Mouse (Mus musculus) small intestine, adult 2 months (tissue): ENCODE measurements around the gene Coro1b.

Experiments used
- CTCF ChIP-seq: fragments of 200-500 bp; IDR thresholded peaks from 2 replicates; pipeline ENCODE4 v1.5.1; 2012; ENCODE audit warnings: low read depth, mild to moderate bottlenecking, control low read depth, inconsistent platforms, low read length, moderate library complexity, mixed read lengths; ENCODE audit not compliant: insufficient replicate concordance, insufficient read length; ENCODE audit errors: extremely low read depth
- POLR2A ChIP-seq: fragments of 200-500 bp; IDR thresholded peaks from 2 replicates; pipeline ENCODE4 v1.6.1; 2012; ENCODE audit warnings: low read depth, mild to moderate bottlenecking, control low read depth, inconsistent platforms, low read length, moderate library complexity

DNA sequence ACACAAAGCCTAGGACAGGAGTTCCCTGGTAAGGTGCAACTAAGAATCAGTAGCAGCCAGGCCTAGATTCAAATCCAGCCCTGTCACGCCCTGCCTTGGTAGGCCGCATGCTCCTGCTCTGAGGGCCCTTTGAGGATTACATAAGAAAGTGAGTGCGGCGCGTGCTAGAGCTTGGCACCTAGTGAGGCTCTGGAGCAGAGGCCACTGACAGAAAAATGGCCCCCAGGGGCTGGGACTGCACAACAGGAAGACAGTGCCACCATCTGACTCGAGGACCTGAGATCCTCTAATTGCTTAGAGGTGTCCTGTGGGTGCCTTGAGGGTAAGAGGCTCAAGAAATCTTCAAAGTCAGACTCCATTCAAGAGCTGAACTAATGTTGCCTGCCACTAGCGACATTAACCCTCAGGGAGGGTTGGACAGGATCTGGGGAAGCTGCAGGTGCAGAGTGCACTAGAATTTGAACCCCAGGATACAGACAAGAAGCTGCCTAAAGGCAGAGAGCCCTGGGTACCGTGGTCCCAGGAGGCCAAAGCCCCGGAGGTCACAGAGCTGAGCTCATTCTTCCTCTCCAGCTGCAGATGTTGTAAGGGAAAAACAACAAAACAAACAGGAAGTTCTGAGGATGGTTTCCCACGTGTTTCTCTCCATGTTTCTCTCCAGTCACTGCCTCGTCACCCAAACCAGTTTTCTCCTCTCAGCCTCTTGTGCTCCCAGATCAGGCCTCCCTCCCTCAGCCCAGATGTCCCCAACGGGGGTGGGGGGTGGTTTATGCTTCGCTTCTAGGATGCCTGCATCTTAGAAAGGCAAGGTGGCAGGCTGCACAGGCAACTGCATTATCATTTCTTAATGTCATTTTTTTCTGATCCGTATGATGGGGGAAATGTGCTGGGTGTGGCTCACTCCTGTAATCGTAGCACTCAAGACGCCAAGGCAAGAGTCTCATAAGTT, 3.6 kb upstream of the Coro1b start:
- TF ChIP-seq POLR2A (no peak), CTCF (no peak)
